Mouse (Mus musculus) A20 (cell line): ENCODE measurements around the gene Myh7.
A peak's percentile ranks its signal among the peaks of the same experiment; 100 is the strongest.
"Not testable (repeated sequence)": the region's sequence is repeated elsewhere in the genome, so short reads cannot be mapped to it uniquely, and the experiment has no call there.

Source experiments
- DNase-seq: peaks from one replicate; pipeline ENCODE4 v3.0.0-alpha.2; 2011; ENCODE audit warnings: low read depth, low spot score

Myh7 gene

GRCm38 (mm10) chr14:54968344-54968743, 26.1 kb downstream of the Myh7 start:
- DNase-seq, result no peak

DNA sequence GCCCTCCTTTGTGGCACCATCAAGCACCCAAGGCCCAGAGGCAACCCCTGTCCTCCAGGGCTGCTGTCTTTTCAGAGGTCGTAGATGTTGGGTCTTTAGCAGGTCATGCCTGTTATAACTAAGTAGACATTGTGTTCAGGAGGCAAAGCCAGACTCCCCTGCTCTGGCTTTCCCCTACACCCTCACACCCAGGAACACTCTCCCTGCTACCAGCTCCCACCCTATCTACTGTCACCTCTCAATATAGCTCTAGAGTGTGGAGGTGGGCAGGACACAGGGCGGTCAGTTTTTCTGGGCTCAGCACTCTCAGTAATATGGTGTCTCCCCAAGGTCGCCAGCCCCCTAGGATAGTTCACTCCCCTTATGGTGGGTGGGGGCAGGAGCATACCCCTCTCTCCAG, 26.6 kb downstream of the Myh7 start:
- DNase-seq, result no peak

DNA sequence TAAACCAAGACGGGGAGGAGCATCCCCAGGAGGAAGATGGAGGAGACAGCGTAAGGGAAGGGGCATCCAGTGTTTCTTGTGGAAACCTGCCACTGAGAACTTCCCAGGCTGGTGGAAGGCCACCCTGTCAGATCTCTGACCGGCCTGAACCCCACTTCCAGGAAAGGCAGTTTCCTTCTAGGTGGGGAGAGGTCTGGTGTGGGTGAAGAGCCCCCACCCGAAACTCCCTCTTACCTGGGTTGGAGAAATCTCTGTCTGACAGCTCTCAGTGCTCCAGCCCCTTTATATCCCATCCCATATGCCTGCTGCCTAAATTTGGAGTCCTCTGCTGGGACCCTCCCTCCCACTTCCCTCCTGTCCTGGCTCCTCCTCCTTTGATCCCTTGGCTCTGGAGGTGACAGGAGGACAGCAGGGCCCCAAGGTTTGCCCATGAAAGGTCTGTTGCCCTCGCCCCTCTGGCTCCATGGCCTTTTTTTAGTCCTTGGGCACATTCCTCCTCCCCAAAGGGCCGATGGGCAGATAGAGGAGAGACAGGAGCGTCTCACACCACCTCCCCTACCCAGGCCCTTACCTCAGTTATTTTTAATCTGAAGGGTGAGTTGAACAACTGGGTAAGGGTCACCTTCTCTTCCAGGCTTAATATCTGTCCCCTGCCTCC, 28.0 kb downstream of the Myh7 start, which contains the start of gene Myh6:
Myh6 (minus strand) TSS at position 608 of the 658 bp plus-strand sequence.
- no peak for DNase-seq

GRCm38 (mm10) chr14:54965631-54966030, 28.8 kb downstream of the Myh7 start:
- DNase-seq, result no peak

GRCm38 (mm10) chr14:54965044-54965443, 29.4 kb downstream of the Myh7 start:
- DNase-seq, result no peak

GRCm38 (mm10) chr14:54963727-54964126, 30.7 kb downstream of the Myh7 start:
- DNase-seq, result no peak

DNA sequence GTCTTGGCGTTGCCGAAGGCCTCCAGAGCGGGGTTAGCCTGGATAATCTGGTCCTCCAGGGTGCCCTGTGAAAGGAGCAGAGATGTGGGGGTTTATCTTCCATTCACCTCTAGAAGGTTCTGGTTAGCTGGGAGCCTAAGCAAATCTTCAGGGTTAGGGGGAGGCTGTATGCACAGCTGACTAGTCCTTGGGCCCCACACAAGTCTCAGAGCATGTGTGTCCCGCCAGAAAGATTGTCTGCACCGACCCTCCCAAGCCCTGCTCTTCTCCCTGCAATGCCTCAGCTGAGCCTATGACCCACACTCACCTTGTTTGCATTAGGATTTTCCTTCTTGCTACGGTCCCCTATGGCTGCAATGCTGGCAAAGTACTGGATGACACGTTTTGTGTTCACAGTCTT, 31.7 kb downstream of the Myh7 start:
- no peak for DNase-seq

- DNase-seq, result no peak
Measured at GRCm38 (mm10) chr14:54961487-54961886, 32.9 kb downstream of the Myh7 start.

DNA sequence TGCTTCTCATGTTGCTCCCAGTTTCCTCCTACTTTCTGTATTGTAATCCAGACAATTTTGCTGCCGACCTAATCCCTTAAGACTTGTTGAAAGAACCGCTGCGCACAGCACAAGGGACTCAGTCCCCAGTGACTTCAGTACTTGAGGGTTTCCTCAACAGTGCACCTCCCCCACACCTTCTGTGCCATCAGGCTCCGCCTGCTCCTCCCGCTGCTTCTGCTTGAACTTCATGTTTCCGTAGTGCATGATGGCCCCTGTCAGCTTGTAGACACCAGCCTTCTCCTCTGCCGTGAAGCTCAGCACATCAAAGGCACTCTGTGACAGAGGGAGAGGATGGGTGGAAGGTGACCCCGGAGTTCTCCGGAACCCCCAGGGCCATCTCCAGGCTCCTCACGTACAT, 33.7 kb downstream of the Myh7 start:
- DNase-seq, result no peak

GRCm38 (mm10) chr14:54959853-54960613, 34.4 kb downstream of the Myh7 start:
- DNase-seq, result not testable (repeated sequence)

- DNase-seq, result no peak
Measured at GRCm38 (mm10) chr14:54959197-54959596, 35.2 kb downstream of the Myh7 start.

GRCm38 (mm10) chr14:54958503-54958902, 35.9 kb downstream of the Myh7 start:
- no peak for DNase-seq

DNA sequence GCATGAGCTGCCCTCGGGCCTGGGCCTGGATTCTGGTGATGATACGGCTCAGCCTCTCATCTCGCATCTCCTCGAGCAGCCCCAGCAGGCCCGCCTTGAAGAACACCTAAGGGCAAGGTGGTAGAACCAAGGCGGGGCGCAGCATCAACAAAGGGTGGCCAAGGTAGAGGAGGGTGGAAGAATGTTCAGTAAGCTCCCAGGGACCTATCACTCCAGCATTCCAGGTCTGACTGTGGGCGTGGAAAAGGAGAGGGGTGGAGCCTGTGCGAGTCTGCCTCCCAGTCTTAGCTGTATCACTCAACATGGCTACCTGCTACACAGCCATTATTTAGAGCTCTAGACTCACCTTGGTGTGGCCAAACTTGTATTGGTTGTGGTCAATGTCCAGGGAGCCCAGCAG, 37.9 kb downstream of the Myh7 start:
- no peak for DNase-seq

- DNase-seq, result no peak
Measured at GRCm38 (mm10) chr14:54955481-54955880, 38.9 kb downstream of the Myh7 start.

DNA sequence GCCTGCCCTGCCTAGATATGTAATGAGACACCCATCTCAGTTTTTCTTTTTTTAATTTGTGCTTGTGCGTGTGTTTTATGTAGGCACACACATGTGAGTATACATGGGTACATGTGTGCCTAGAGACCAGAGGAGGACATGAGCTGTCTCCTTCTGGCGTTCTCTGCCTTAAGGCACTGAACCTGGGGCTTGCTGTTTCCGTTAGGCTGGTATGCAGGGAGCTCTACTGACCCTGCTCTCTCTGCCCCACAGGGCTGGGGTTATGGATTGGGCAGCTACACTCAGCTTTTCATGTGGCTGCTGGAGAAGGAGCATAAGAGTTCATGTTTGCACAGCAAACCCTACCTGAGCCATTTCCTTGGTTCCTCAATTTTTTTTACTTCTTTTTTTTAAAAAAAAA, 40.0 kb downstream of the Myh7 start:
- DNase-seq, result no peak

DNA sequence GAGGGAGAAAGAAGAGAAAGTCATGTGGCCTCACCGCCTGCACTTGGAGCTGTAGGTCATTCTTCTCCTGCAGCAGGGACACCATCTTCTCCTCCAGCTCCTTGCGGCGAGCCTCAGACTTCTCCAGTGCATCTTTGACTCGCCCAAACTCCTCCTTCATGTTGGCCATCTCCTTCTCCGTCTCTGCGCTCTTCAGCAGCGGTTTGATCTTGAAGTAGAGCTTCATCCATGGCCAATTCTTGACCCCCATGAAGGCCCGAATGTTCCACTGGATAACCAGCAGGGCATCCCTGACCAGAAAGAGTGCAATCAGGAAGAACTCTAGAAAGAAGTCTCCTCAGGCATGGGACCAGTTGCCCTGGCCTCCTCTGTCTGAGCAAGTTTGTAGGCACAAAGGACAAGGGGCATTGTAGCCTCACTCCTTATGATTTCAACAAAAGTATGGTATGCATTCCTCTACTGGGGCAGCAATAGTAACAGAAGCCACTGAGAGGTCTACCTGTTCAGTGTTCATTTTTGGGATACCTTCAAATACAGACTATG, 40.7 kb downstream of the Myh7 start:
- no peak for DNase-seq

GRCm38 (mm10) chr14:54951587-54951986, 42.8 kb downstream of the Myh7 start:
- no peak for DNase-seq

- no peak for DNase-seq
Measured at GRCm38 (mm10) chr14:54950493-54950892, 43.9 kb downstream of the Myh7 start.

GRCm38 (mm10) chr14:54948781-54949180, 45.6 kb downstream of the Myh7 start:
- no peak for DNase-seq

- DNase-seq, result not testable (repeated sequence)
Measured at GRCm38 (mm10) chr14:54947008-54947407, 47.4 kb downstream of the Myh7 start.

DNA sequence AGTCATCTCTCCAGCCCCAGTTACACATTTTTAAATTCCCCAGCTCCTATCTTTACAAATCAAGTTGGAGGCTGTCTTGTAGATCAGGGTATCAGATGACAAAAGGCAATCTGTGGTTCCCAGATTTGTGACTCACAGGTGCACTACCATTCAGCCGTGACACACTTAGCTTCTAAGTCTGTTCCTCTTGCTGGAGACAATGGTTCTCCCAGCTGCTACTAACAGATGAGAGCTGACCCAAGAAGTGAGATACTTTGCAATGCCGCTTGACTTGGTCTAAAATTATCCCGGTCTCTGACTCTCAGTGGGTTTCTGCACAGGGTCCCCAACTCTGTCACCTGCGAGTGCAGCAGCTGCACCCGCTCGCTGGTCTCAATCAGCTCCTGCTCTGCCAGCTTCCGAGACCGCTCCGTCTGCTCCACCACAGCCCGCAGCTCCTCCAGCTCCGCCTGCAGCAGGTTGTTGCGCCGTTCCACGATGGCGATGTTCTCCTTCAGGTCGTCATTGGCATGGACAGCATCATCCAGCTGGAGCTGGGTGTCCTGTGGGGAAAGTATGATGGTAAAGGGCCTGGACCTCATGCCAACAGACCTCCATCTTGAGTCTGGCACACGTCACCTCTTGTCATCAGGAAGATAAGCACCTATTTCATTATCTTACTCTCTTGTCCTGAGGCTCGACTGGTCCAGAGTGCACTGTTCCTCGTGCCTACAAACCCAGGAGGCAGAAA, 48.3 kb downstream of the Myh7 start:
- peak; percentile 88 for DNase-seq

- peak; percentile 9 for DNase-seq
Measured at GRCm38 (mm10) chr14:54944939-54945338, 49.5 kb downstream of the Myh7 start.
